Mouse (Mus musculus) embryonic facial prominence, embryonic 10.5 days (tissue): ENCODE measurements around the gene Ugt2b38. TPM values are rescaled to one million over a fixed set of nuclear protein-coding genes. Genes with fewer than 3 reads are reported as not detected.
"Not testable (repeated sequence)": the region's sequence is repeated elsewhere in the genome, so short reads cannot be mapped to it uniquely, and the experiment has no call there.

Source experiments
- DNase-seq: peaks from one replicate; pipeline ENCODE4 v3.0.0-alpha.2; 2017; ENCODE audit warnings: low spot score
- H3K27ac ChIP-seq: fragments of 300-500 bp; sonication (generic); replicated peaks from 2 replicates; pipeline ENCODE4 v1.5.1; 2016; ENCODE audit warnings: mild to moderate bottlenecking
- H3K27me3 ChIP-seq: fragments of 300-500 bp; sonication (generic); replicated peaks from 2 replicates; pipeline ENCODE4 v1.6.1; 2016; ENCODE audit warnings: low read depth, mild to moderate bottlenecking; ENCODE audit not compliant: poor library complexity, severe bottlenecking
- H3K36me3 ChIP-seq: fragments of 300-500 bp; sonication (generic); replicated peaks from 2 replicates; pipeline ENCODE4 v1.6.1; 2016; ENCODE audit warnings: mild to moderate bottlenecking, moderate library complexity
- H3K4me1 ChIP-seq: fragments of 300-500 bp; sonication (generic); 2 replicates; pipeline ENCODE4 v1.6.1; 2016
- H3K4me3 ChIP-seq: fragments of 300-500 bp; sonication (generic); 2 replicates; pipeline ENCODE4 v1.5.1; 2016; ENCODE audit warnings: mild to moderate bottlenecking, moderate library complexity
- H3K9me3 ChIP-seq: fragments of 300-500 bp; sonication (generic); 2 replicates; pipeline ENCODE4 v1.6.1; 2016; ENCODE audit warnings: mild to moderate bottlenecking
- WGBS: fragments of 180-500 bp; shearing (Covaris S2); methylation state at CpG from one replicate; pipeline ENCODE4 v1.1.7; 2016; 5-methylcytosine and 5-hydroxymethylcytosine counted together
- polyA plus RNA-seq: library from polyadenylated mRNA; unstranded; fragments of >200 nt; fragmentation: Nextera tagmentation; extraction: Ambion mirVana; gene quantifications from 2 replicates; pipeline ENCODE4 v1.2.1, GENCODE M21; 2016

Ugt2b38 gene
- polyA plus RNA-seq, 1 experiment from 2014 or later = not detected

DNA sequence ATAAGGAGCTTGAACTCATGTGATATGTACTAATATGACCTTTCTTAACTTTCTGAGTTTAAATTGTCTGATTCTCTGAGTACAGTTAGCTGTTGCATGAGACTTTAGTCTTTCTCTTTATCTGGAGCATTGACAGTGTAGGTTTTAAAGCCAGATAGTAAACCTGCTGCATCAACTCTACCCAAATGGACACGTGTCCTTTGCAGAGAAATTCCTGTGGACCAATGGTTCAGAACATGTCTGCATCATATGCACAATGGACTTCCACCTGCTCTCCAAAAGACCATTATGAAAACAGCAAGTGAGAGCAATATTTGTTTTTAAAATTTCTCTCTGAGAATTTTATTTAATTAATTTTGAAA, 50.5 kb downstream of the Ugt2b38 start:
- Histone ChIP-seq H3K27ac (no peak overlapping the region), H3K9me3 (no peaks in the 10 kb centered on the region), H3K4me3 (no peak overlapping the region), H3K27me3 (no peaks in the 10 kb centered on the region), H3K36me3 (no peaks in the 10 kb centered on the region), H3K4me1 (no peaks in the 10 kb centered on the region)
- DNase-seq = no peak
- 81% methylated on average over 1 of the region's 1 CpGs for WGBS

DNA sequence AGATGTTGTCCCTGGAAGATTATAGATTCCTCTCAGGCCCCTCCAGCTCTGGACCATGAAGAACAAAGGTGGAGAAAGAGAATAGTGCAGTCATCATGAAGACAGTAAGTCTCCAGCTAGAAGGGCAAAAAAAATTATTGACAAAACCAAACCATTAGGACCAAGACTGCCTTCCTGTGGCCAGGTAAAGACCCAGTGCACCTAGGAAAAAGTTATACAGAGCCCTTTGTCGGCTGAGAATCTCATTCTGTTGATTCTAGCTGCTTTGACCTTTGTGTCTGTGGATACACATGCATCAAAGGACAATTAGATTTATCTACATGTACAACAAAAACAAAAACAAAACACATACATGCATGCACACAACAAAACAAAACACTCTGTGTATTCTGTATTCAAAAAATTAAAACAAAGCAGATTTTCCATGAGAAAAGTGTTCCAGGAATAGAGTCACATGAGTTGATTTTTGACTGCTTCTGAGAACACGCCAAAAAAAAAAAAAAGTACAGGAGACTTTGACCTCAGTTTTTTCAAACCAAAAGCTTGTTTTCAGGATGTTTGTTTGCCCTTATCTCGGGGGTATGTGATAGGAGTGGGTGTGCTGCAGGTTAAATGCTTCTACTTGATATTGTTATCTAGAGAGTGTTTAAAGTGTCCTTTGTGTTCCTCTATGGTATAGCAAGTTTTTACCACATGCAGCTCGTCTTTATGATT, 51.1 kb downstream of the Ugt2b38 start:
- not testable (repeated sequence) for H3K4me3 ChIP-seq, H3K27ac ChIP-seq, H3K36me3 ChIP-seq, DNase-seq, H3K27me3 ChIP-seq, H3K9me3 ChIP-seq, H3K4me1 ChIP-seq
- 74% methylated on average over 4 of the region's 4 CpGs for WGBS

Other genes with a start within 250 kb of the Ugt2b38 start
- gene Ugt2b37, start 169.4 kb downstream of the Ugt2b38 start, polyA plus RNA-seq = not detected in 2 replicates
- gene Ugt2a3, start 87.0 kb downstream of the Ugt2b38 start, polyA plus RNA-seq = not detected in 2 replicates
- gene Ugt2a2, start 58.1 kb upstream of the Ugt2b38 start, polyA plus RNA-seq = 0.10 TPM in 1 of 2 replicates, not detected in the other
- not detected in 2 replicates for gene Gm43638, start 62.6 kb upstream of the Ugt2b38 start, polyA plus RNA-seq
- not detected in 2 replicates for gene Ugt2a1, start 66.7 kb upstream of the Ugt2b38 start, polyA plus RNA-seq
- 0.20 TPM in 1 of 2 replicates, not detected in the other for gene Sult1b1, start 114.0 kb upstream of the Ugt2b38 start, polyA plus RNA-seq
- gene Sult1d1, start 144.8 kb upstream of the Ugt2b38 start, polyA plus RNA-seq = not detected in 2 replicates
- gene Sult1e1, start 167.4 kb upstream of the Ugt2b38 start, polyA plus RNA-seq = 0.28 and 1.1 TPM in 2 replicates
- gene Csn1s1, start 242.0 kb upstream of the Ugt2b38 start, polyA plus RNA-seq = not detected in 2 replicates